Mouse (Mus musculus) olfactory bulb, adult 2 months (tissue): ENCODE data around the gene Kcnrg.

Experiments used
- CTCF ChIP-seq: fragments of 200-500 bp; IDR thresholded peaks from 2 replicates; pipeline ENCODE4 v1.5.1; 2012; ENCODE audit warnings: low read depth, mild to moderate bottlenecking, low read length, moderate library complexity; ENCODE audit not compliant: insufficient read depth
- POLR2A ChIP-seq: fragments of 200-500 bp; IDR thresholded peaks from 2 replicates; pipeline ENCODE4 v1.6.1; 2012; ENCODE audit warnings: mild to moderate bottlenecking, low read depth, low read length, moderate library complexity; ENCODE audit not compliant: insufficient read depth

DNA sequence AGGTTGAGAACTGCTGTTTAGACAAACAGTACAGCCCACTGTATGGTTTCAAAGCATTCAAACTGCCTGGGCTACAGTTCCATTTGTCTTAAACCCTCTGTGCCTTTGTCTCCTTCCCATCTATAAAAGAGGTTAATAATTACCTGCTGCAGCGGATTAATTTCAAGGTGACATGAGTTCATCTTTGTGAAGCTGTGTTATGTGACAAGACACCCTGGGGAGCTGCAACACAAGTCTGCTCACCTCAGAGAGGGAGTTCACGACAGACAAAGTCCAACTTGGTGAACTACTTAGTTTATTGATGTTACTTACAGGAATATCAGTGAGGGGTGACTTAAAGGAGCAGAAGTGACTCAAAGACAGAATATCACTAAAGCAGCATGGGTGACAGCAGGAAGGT, 35.1 kb upstream of the Kcnrg start:
- no peak for TF ChIP-seq CTCF
- no peak for TF ChIP-seq POLR2A
